Mouse (Mus musculus): ENCODE measurements at regions not wholly inside any gene's neighbourhood (a gene's known extent, or its start where the extent isn't known, plus 50 kb on each side); places are given as distances from the start of the nearest gene placed in this dataset.

DNA sequence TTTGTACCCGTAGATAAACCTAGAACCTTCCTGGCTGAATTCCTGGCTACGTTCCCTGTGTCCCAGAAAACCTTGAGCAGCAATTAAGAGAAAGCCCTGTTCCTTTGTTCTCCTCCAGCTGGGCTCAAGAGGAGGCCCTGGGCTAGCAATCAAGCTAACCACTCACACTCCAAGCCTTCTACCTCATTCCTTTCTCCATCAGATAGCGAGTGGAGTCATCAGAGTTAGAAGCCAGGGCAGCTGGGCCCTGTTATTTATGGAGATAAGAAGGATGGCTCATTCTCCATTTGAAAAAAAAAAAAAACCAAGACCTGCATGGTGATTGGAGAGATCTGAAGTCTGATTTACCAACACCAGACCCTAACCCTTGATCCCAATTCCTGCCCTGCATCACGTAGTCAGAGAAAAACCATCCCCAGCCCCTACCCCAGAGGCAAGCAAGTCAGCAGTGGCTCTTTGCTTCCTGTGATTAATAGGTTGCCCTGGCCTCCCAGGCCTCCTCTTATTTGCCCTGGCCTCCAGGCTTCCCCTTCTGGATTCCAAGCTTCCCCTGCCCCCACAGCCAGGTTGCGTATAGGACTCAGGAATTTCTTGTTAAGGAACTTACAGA is 181.3 kb upstream of the Bcor start:
- Histone ChIP-seq H3K27me3 (ENCODE audit: control insufficient read depth, insufficient read depth, low read depth, low read length) (no peaks in the 10 kb centered on the region), H3K27ac (ENCODE audit: low read length) (no peak overlapping the region), H3K4me1 (replicated peaks; ENCODE audit: control insufficient read depth, insufficient read depth, low read length) (no peaks in the 10 kb centered on the region), H3K4me3 (ENCODE audit: low read length) (no peak overlapping the region), H3K9ac (ENCODE audit: low read length) (no peak overlapping the region), H3K4me2 (ENCODE audit: low read depth, low read length) (no peak overlapping the region), H3K36me3 (ENCODE audit: control insufficient read depth, insufficient read depth, low read length) (no peaks in the 10 kb centered on the region), H3K9me3 (ENCODE audit: control insufficient read depth, low read length) (no peaks in the 10 kb centered on the region)
- WGBS: 57% methylated on average over 5 of the region's 5 CpGs
- no peak for ATAC-seq (ENCODE audit: low read depth)

GRCm38 (mm10) chrX:12344805-12345555 is 184.8 kb upstream of the Bcor start:
- Histone ChIP-seq H3K27me3 (ENCODE audit: control insufficient read depth, insufficient read depth, low read depth, low read length) (no peaks in the 10 kb centered on the region), H3K36me3 (ENCODE audit: control insufficient read depth, insufficient read depth, low read length) (no peaks in the 10 kb centered on the region), H3K27ac (ENCODE audit: low read length) (no peak overlapping the region), H3K4me1 (replicated peaks; ENCODE audit: control insufficient read depth, insufficient read depth, low read length) (no peaks in the 10 kb centered on the region), H3K4me2 (ENCODE audit: low read depth, low read length) (no peak overlapping the region), H3K4me3 (ENCODE audit: low read length) (no peak overlapping the region), H3K9me3 (ENCODE audit: control insufficient read depth, low read length) (no peaks in the 10 kb centered on the region), H3K9ac (ENCODE audit: low read length) (no peak overlapping the region)
- ATAC-seq (ENCODE audit: low read depth): no peak
- WGBS: 64% methylated on average over 12 of the region's 12 CpGs

GRCm38 (mm10) chrX:12346856-12347255 is 186.7 kb upstream of the Bcor start:
- H3K9ac ChIP-seq (ENCODE audit: low read length): no peak overlapping the region
- no peaks in the 10 kb centered on the region for H3K36me3 ChIP-seq (ENCODE audit: control insufficient read depth, insufficient read depth, low read length)
- no peaks in the 10 kb centered on the region for H3K4me1 ChIP-seq (replicated peaks; ENCODE audit: control insufficient read depth, insufficient read depth, low read length)
- 64% methylated on average over 3 of the region's 3 CpGs for WGBS
- ATAC-seq (ENCODE audit: low read depth): no peak
- no peak overlapping the region for H3K27ac ChIP-seq (ENCODE audit: low read length)
- H3K4me3 ChIP-seq (ENCODE audit: low read length): no peak overlapping the region
- H3K9me3 ChIP-seq (ENCODE audit: control insufficient read depth, low read length): no peaks in the 10 kb centered on the region
- H3K4me2 ChIP-seq (ENCODE audit: low read depth, low read length): no peak overlapping the region
- H3K27me3 ChIP-seq (ENCODE audit: control insufficient read depth, insufficient read depth, low read depth, low read length): no peaks in the 10 kb centered on the region

DNA sequence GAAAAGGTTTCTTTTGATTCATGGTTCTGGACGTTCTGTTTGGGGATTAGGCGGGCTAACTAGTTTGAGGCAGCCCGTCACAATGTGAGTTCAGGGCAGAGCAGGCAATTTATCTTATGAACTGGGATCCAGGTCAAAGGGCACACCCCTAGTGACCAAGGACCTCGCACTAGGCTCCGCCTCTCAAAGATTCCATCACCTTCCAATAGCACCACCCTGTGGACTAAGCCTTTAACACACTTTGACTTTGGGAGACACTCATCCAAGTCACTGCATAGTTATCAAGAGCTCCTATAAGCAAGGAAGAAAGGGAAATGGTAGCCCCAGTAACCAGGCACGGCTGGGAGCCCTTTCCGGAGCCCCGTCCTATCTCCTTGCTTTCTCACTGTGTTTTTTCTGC is 188.0 kb upstream of the Bcor start:
- Histone ChIP-seq H3K4me1 (replicated peaks; ENCODE audit: control insufficient read depth, insufficient read depth, low read length) (no peaks in the 10 kb centered on the region), H3K36me3 (ENCODE audit: control insufficient read depth, insufficient read depth, low read length) (no peaks in the 10 kb centered on the region), H3K27me3 (ENCODE audit: control insufficient read depth, insufficient read depth, low read depth, low read length) (no peaks in the 10 kb centered on the region), H3K4me2 (ENCODE audit: low read depth, low read length) (no peak overlapping the region), H3K27ac (ENCODE audit: low read length) (no peak overlapping the region), H3K4me3 (ENCODE audit: low read length) (no peak overlapping the region), H3K9ac (ENCODE audit: low read length) (no peak overlapping the region), H3K9me3 (ENCODE audit: control insufficient read depth, low read length) (no peaks in the 10 kb centered on the region)
- no peak for ATAC-seq (ENCODE audit: low read depth)
- 65% methylated on average over 8 of the region's 8 CpGs for WGBS

DNA sequence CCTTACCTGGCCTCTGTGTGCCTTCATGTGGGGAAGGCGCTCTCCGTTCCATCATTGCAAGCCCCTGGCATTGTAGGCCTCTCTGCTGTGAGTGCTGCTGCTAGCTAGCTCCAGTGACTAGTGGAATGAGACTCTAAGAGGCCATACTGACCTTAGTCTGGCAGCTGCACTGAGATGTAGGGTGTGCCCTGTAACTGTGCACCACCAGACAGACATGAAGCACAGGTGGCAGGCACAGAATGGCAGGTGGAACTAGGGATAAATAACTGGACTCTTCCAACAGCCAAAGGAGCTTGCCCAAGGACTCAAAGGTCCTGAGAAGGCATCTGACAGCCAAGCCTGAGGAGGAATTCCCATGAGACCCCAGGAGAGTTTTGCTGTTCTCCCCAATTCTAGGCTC is 194.7 kb upstream of the Bcor start:
- Histone ChIP-seq H3K27ac (ENCODE audit: low read length) (no peak overlapping the region), H3K9me3 (ENCODE audit: control insufficient read depth, low read length) (no peaks in the 10 kb centered on the region), H3K4me3 (ENCODE audit: low read length) (no peak overlapping the region), H3K4me1 (replicated peaks; ENCODE audit: control insufficient read depth, insufficient read depth, low read length) (no peaks in the 10 kb centered on the region), H3K4me2 (ENCODE audit: low read depth, low read length) (no peak overlapping the region), H3K9ac (ENCODE audit: low read length) (no peak overlapping the region), H3K27me3 (ENCODE audit: control insufficient read depth, insufficient read depth, low read depth, low read length) (no peaks in the 10 kb centered on the region; the same call in 1 of the 2 replicates), H3K36me3 (ENCODE audit: control insufficient read depth, insufficient read depth, low read length) (no peaks in the 10 kb centered on the region)
- WGBS: 88% methylated on average over 2 of the region's 2 CpGs
- no peak for ATAC-seq (ENCODE audit: low read depth)

- Histone ChIP-seq H3K36me3 (ENCODE audit: control insufficient read depth, insufficient read depth, low read length) (no peaks in the 10 kb centered on the region), H3K9ac (ENCODE audit: low read length) (no peak overlapping the region), H3K4me2 (ENCODE audit: low read depth, low read length) (no peak overlapping the region), H3K9me3 (ENCODE audit: control insufficient read depth, low read length) (no peaks in the 10 kb centered on the region), H3K4me1 (replicated peaks; ENCODE audit: control insufficient read depth, insufficient read depth, low read length) (no peaks in the 10 kb centered on the region), H3K4me3 (ENCODE audit: low read length) (no peak overlapping the region), H3K27ac (ENCODE audit: low read length) (no peak overlapping the region), H3K27me3 (ENCODE audit: control insufficient read depth, insufficient read depth, low read depth, low read length) (no peaks in the 10 kb centered on the region; the same call in 1 of the 2 replicates)
- ATAC-seq (ENCODE audit: low read depth): no peak
- 46% methylated on average over 1 of the region's 1 CpGs for WGBS
These were observed 197.9 kb upstream of the Bcor start for GRCm38 (mm10) chrX:12358026-12358425.

DNA sequence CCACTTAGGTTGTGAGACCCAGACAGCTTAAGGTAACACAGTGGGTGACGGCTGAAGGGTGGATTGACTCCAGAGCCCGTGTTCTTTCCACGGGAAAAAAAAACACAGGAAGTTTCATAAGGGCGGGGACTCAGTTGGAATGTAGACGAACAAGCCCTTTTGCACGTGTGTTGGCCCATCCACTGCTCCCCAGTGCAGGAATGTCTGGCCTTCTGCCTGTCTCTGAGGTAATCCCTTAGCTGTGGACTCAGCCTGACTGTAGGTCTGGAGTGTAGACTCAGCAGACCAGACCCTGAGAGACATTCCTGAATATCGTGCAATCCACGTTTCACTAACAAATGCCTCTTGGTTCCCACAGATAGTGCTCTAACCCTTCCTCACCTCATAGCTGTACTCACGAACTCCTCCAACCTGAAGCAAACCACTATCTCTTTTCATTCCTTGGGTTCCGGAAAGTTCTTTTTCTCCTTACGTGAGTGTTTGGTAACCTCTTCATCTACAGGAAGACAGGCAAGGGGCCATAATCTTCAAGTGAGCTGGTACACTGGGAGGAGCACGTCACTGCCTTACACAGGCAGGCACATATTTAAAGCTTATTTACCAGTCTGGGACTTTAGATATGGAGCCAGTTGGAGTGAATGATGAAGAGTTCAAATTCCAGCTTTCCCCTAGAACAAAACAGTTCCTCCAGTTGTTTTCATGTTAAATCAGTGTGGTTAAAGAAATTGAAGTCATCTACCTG is 205.6 kb upstream of the Bcor start:
- Histone ChIP-seq H3K27ac (ENCODE audit: low read length) (peak overlapping the region; percentile 21; the same call in 1 of the 2 replicates), H3K9ac (ENCODE audit: low read length) (no peak overlapping the region), H3K4me2 (ENCODE audit: low read depth, low read length) (no peak overlapping the region), H3K4me3 (ENCODE audit: low read length) (no peak overlapping the region), H3K9me3 (ENCODE audit: control insufficient read depth, low read length) (no peaks in the 10 kb centered on the region), H3K36me3 (ENCODE audit: control insufficient read depth, insufficient read depth, low read length) (no peaks in the 10 kb centered on the region), H3K27me3 (ENCODE audit: control insufficient read depth, insufficient read depth, low read depth, low read length) (no peaks in the 10 kb centered on the region), H3K4me1 (replicated peaks; ENCODE audit: control insufficient read depth, insufficient read depth, low read length) (no peaks in the 10 kb centered on the region)
- 35% methylated on average over 12 of the region's 12 CpGs for WGBS
- peak; percentile 93 for ATAC-seq (ENCODE audit: low read depth)

GRCm38 (mm10) chrX:12366801-12367200 is 206.6 kb upstream of the Bcor start:
- Histone ChIP-seq H3K9ac (ENCODE audit: low read length) (no peak overlapping the region), H3K9me3 (ENCODE audit: control insufficient read depth, low read length) (no peaks in the 10 kb centered on the region), H3K4me1 (replicated peaks; ENCODE audit: control insufficient read depth, insufficient read depth, low read length) (no peaks in the 10 kb centered on the region), H3K36me3 (ENCODE audit: control insufficient read depth, insufficient read depth, low read length) (no peaks in the 10 kb centered on the region), H3K4me3 (ENCODE audit: low read length) (no peak overlapping the region), H3K27me3 (ENCODE audit: control insufficient read depth, insufficient read depth, low read depth, low read length) (no peaks in the 10 kb centered on the region), H3K27ac (ENCODE audit: low read length) (peak overlapping the region; percentile 43; the same call in 1 of the 2 replicates), H3K4me2 (ENCODE audit: low read depth, low read length) (no peak overlapping the region)
- WGBS: 75% methylated on average over 6 of the region's 6 CpGs
- no peak for ATAC-seq (ENCODE audit: low read depth)

DNA sequence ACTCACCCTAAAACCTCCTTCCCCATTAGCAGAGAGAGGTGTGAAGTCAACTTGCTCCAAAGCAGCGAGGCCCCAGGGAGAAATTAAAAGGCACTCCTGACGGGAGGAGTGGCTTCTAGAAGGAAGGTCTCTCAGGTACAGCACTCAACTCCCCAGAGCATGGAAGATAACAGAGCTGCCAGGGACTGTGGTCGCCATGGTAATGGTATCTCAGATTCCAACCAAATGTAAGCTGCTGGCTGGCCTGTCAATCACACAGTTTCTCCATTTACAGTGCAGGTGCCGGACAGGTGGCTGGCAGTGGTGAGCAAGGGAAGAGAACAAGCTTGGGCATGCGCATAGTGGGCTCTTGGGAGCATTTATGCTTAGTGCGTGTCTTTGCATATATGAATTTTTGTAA is 213.5 kb upstream of the Bcor start:
- H3K4me1 ChIP-seq (replicated peaks; ENCODE audit: control insufficient read depth, insufficient read depth, low read length): 0 out of 2 replicates have a peak, but pooled peaks cover 2% of the 10 kb centered on the region
- peak; percentile 77 for ATAC-seq (ENCODE audit: low read depth)
- H3K9me3 ChIP-seq (ENCODE audit: control insufficient read depth, low read length): no peaks in the 10 kb centered on the region
- no peaks in the 10 kb centered on the region for H3K36me3 ChIP-seq (ENCODE audit: control insufficient read depth, insufficient read depth, low read length)
- no peak overlapping the region for H3K4me3 ChIP-seq (ENCODE audit: low read length)
- no peak overlapping the region for H3K9ac ChIP-seq (ENCODE audit: low read length)
- H3K4me2 ChIP-seq (ENCODE audit: low read depth, low read length): no peak overlapping the region
- no peak overlapping the region for H3K27ac ChIP-seq (ENCODE audit: low read length)
- WGBS: 49% methylated on average over 6 of the region's 6 CpGs
- H3K27me3 ChIP-seq (ENCODE audit: control insufficient read depth, insufficient read depth, low read depth, low read length): no peaks in the 10 kb centered on the region; the same call in 1 of the 2 replicates

Measured in lung, embryonic 16.5 days (tissue).